Mouse (Mus musculus) lung, adult 2 months (tissue): ENCODE results near the gene Pcmtd2.

ENCODE experiments used
- CTCF ChIP-seq: fragments of 200-500 bp; IDR thresholded peaks from 2 replicates; pipeline ENCODE4 v1.5.1; 2011; ENCODE audit warnings: mild to moderate bottlenecking, low read length, control low read depth; ENCODE audit not compliant: insufficient read depth
- POLR2A ChIP-seq: fragments of 200-500 bp; IDR thresholded peaks from 2 replicates; pipeline ENCODE4 v1.6.1; 2011; ENCODE audit warnings: low read depth, mild to moderate bottlenecking, control low read depth, low read length, borderline replicate concordance; ENCODE audit errors: extremely low read depth

- TF ChIP-seq CTCF (no peak), POLR2A (no peak)
These were observed 48.3 kb upstream of the Pcmtd2 start for GRCm38 (mm10) chr2:181789396-181789795.
